Mouse (Mus musculus): Measurements from ENCODE around the gene Sec14l2. TPM values are rescaled to one million over a fixed set of nuclear protein-coding genes. Genes with fewer than 3 reads are reported as not detected.
"Not testable (repeated sequence)": the region's sequence is repeated elsewhere in the genome, so short reads cannot be mapped to it uniquely, and the experiment has no call there.

Sec14l2 gene
- polyA plus RNA-seq, 1 experiment from 2014 or later: 3.0 TPM

- Histone ChIP-seq H3K4me1 (replicated peaks) (no peaks in the 10 kb centered on the region), H3K27ac (no peak overlapping the region), H3K27me3 (ENCODE audit: insufficient read depth, poor library complexity, severe bottlenecking) (no peaks in the 10 kb centered on the region), H3K36me3 (peaks cover 60% of the 10 kb centered on the region), H3K4me3 (no peak overlapping the region), H3K9me3 (no peaks in the 10 kb centered on the region)
- DNase-seq (ENCODE audit: low spot score): no peak
- WGBS: 86% methylated on average over 10 of the region's 10 CpGs
Measured at GRCm38 (mm10) chr11:4147098-4147497, 23.9 kb upstream of the Sec14l2 start.

GRCm38 (mm10) chr11:4146381-4146780, 23.2 kb upstream of the Sec14l2 start:
- Histone ChIP-seq H3K27ac (no peak overlapping the region), H3K4me1 (replicated peaks) (no peaks in the 10 kb centered on the region), H3K9me3 (no peaks in the 10 kb centered on the region), H3K36me3 (peaks cover 64% of the 10 kb centered on the region), H3K4me3 (no peak overlapping the region), H3K27me3 (ENCODE audit: insufficient read depth, poor library complexity, severe bottlenecking) (no peaks in the 10 kb centered on the region)
- no peak for DNase-seq (ENCODE audit: low spot score)
- 83% methylated on average over 6 of the region's 6 CpGs for WGBS

GRCm38 (mm10) chr11:4143281-4144062, 20.3 kb upstream of the Sec14l2 start:
- Histone ChIP-seq H3K27me3 (ENCODE audit: insufficient read depth, poor library complexity, severe bottlenecking) (no peaks in the 10 kb centered on the region), H3K27ac (no peak overlapping the region), H3K4me1 (replicated peaks) (0 out of 2 replicates have a peak, but pooled peaks cover 5% of the 10 kb centered on the region), H3K4me3 (no peak overlapping the region), H3K9me3 (no peaks in the 10 kb centered on the region), H3K36me3 (peaks cover 82% of the 10 kb centered on the region)
- no peak for DNase-seq (ENCODE audit: low spot score)
- WGBS: 93% methylated on average over 21 of the region's 21 CpGs

GRCm38 (mm10) chr11:4142352-4142751, 19.1 kb upstream of the Sec14l2 start:
- Histone ChIP-seq H3K36me3 (peaks cover 87% of the 10 kb centered on the region), H3K4me3 (no peak overlapping the region), H3K4me1 (replicated peaks) (0 out of 2 replicates have a peak, but pooled peaks cover 8% of the 10 kb centered on the region), H3K9me3 (no peaks in the 10 kb centered on the region), H3K27me3 (ENCODE audit: insufficient read depth, poor library complexity, severe bottlenecking) (no peaks in the 10 kb centered on the region), H3K27ac (no peak overlapping the region)
- DNase-seq (ENCODE audit: low spot score): no peak
- WGBS: 88% methylated on average over 4 of the region's 4 CpGs

- H3K4me1 ChIP-seq (replicated peaks): peaks cover 14% of the 10 kb centered on the region
- no peak overlapping the region for H3K27ac ChIP-seq
- peaks cover 89% of the 10 kb centered on the region for H3K36me3 ChIP-seq
- DNase-seq (ENCODE audit: low spot score): no peak
- no peaks in the 10 kb centered on the region for H3K9me3 ChIP-seq
- H3K4me3 ChIP-seq: no peak overlapping the region
- no peaks in the 10 kb centered on the region for H3K27me3 ChIP-seq (ENCODE audit: insufficient read depth, poor library complexity, severe bottlenecking)
Measured at GRCm38 (mm10) chr11:4141505-4141904, 18.3 kb upstream of the Sec14l2 start.

GRCm38 (mm10) chr11:4138964-4139363, 15.7 kb upstream of the Sec14l2 start:
- Histone ChIP-seq H3K4me1 (replicated peaks) (peaks cover 35% of the 10 kb centered on the region), H3K36me3 (peaks cover 73% of the 10 kb centered on the region), H3K4me3 (no peak overlapping the region), H3K9me3 (no peaks in the 10 kb centered on the region), H3K27me3 (ENCODE audit: insufficient read depth, poor library complexity, severe bottlenecking) (no peaks in the 10 kb centered on the region), H3K27ac (no peak overlapping the region)
- DNase-seq (ENCODE audit: low spot score): no peak
- WGBS: 66% methylated on average over 2 of the region's 2 CpGs

- peak within 1 kb of the TSS; percentile 92 for H3K4me3 ChIP-seq
- peaks cover 36% of the 10 kb centered on the region for H3K36me3 ChIP-seq
- no peaks in the 10 kb centered on the region for H3K27me3 ChIP-seq (ENCODE audit: insufficient read depth, poor library complexity, severe bottlenecking)
- DNase-seq (ENCODE audit: low spot score): peak; percentile 92
- peaks cover 42% of the 10 kb centered on the region for H3K4me1 ChIP-seq (replicated peaks)
- 2% methylated on average over 66 of the region's 66 CpGs for WGBS
- peak within 1 kb of the TSS; percentile 98 for H3K27ac ChIP-seq
- no peaks in the 10 kb centered on the region for H3K9me3 ChIP-seq
Measured at GRCm38 (mm10) chr11:4134986-4135935, 12.0 kb upstream of the Sec14l2 start, which contains the start of gene Rnf215. TSS of gene Rnf215 (plus strand) at chr11:4135202.

- Histone ChIP-seq H3K27ac (no peak overlapping the region), H3K36me3 (peaks cover 28% of the 10 kb centered on the region), H3K27me3 (ENCODE audit: insufficient read depth, poor library complexity, severe bottlenecking) (no peaks in the 10 kb centered on the region), H3K9me3 (no peaks in the 10 kb centered on the region), H3K4me3 (peak overlapping the region; percentile 92; the same call in 1 of the 2 replicates), H3K4me1 (replicated peaks) (peaks cover 42% of the 10 kb centered on the region)
- WGBS: 56% methylated on average over 6 of the region's 6 CpGs
- DNase-seq (ENCODE audit: low spot score): no peak
Measured at GRCm38 (mm10) chr11:4134400-4134799, 11.2 kb upstream of the Sec14l2 start.

GRCm38 (mm10) chr11:4133450-4133849, 10.2 kb upstream of the Sec14l2 start:
- peaks cover 20% of the 10 kb centered on the region for H3K36me3 ChIP-seq
- no peak for DNase-seq (ENCODE audit: low spot score)
- WGBS: 57% methylated on average over 3 of the region's 3 CpGs

GRCm38 (mm10) chr11:4128461-4128860, 5.2 kb upstream of the Sec14l2 start:
- not testable (repeated sequence) for H3K4me1 ChIP-seq (replicated peaks); H3K4me3 ChIP-seq; DNase-seq (ENCODE audit: low spot score); H3K36me3 ChIP-seq; H3K27ac ChIP-seq; H3K27me3 ChIP-seq (ENCODE audit: insufficient read depth, poor library complexity, severe bottlenecking)
- WGBS: 88% methylated on average over 4 of the region's 4 CpGs
- H3K9me3 ChIP-seq: peaks cover 21% of the 10 kb centered on the region

More at GRCm38 (mm10) chr11:4133450-4133849, 10.2 kb upstream of the Sec14l2 start:
- Histone ChIP-seq H3K27me3 (ENCODE audit: insufficient read depth, poor library complexity, severe bottlenecking) (no peaks in the 10 kb centered on the region), H3K9me3 (no peaks in the 10 kb centered on the region), H3K4me1 (replicated peaks) (peaks cover 37% of the 10 kb centered on the region), H3K27ac (no peak overlapping the region), H3K4me3 (no peak overlapping the region)

GRCm38 (mm10) chr11:4127059-4127458, 3.8 kb upstream of the Sec14l2 start:
- H3K36me3 ChIP-seq: no peaks in the 10 kb centered on the region
- WGBS: 83% methylated on average over 1 of the region's 1 CpGs
- DNase-seq (ENCODE audit: low spot score): no peak
- H3K4me3 ChIP-seq: no peak overlapping the region
- no peak overlapping the region for H3K27ac ChIP-seq
- no peaks in the 10 kb centered on the region; the same call in 1 of the 2 replicates for H3K27me3 ChIP-seq (ENCODE audit: insufficient read depth, poor library complexity, severe bottlenecking)
- peaks cover 7% of the 10 kb centered on the region for H3K4me1 ChIP-seq (replicated peaks)
- peaks cover 21% of the 10 kb centered on the region for H3K9me3 ChIP-seq

GRCm38 (mm10) chr11:4123922-4124321, 707 bp upstream of the Sec14l2 start:
- peaks cover 21% of the 10 kb centered on the region for H3K9me3 ChIP-seq

GRCm38 (mm10) chr11:4122226-4122625, 989 bp downstream of the Sec14l2 start:
- no peak overlapping the region for H3K4me3 ChIP-seq
- H3K27me3 ChIP-seq (ENCODE audit: insufficient read depth, poor library complexity, severe bottlenecking): peaks cover 37% of the 10 kb centered on the region
- H3K27ac ChIP-seq: no peak overlapping the region
- 80% methylated on average over 5 of the region's 5 CpGs for WGBS
- no peak for DNase-seq (ENCODE audit: low spot score)
- peaks cover 21% of the 10 kb centered on the region for H3K9me3 ChIP-seq
- H3K36me3 ChIP-seq: no peaks in the 10 kb centered on the region
- H3K4me1 ChIP-seq (replicated peaks): peaks cover 18% of the 10 kb centered on the region

More at GRCm38 (mm10) chr11:4123922-4124321, 707 bp upstream of the Sec14l2 start:
- H3K36me3 ChIP-seq: no peaks in the 10 kb centered on the region
- no peak overlapping the region for H3K4me3 ChIP-seq
- peaks cover 22% of the 10 kb centered on the region for H3K27me3 ChIP-seq (ENCODE audit: insufficient read depth, poor library complexity, severe bottlenecking)
- 64% methylated on average over 5 of the region's 5 CpGs for WGBS
- H3K4me1 ChIP-seq (replicated peaks): peaks cover 1% of the 10 kb centered on the region
- peak; percentile 35 for DNase-seq (ENCODE audit: low spot score)
- no peak overlapping the region for H3K27ac ChIP-seq
